Mouse (Mus musculus) ES-Bruce4 (cell line): ENCODE results near the gene Atp13a2.

Experiments used
- CTCF ChIP-seq: IDR thresholded peaks from one replicate; pipeline ENCODE4 v1.8.1; 2011; ENCODE audit warnings: low read depth, low read length
- EP300 ChIP-seq: IDR thresholded peaks from 2 replicates; pipeline ENCODE4 v1.6.1; 2011; ENCODE audit warnings: low read depth, low read length; ENCODE audit not compliant: insufficient read depth
- POLR2A ChIP-seq: IDR thresholded peaks from one replicate; pipeline ENCODE4 v1.8.1; 2011; ENCODE audit warnings: low read length; ENCODE audit not compliant: insufficient read depth

DNA sequence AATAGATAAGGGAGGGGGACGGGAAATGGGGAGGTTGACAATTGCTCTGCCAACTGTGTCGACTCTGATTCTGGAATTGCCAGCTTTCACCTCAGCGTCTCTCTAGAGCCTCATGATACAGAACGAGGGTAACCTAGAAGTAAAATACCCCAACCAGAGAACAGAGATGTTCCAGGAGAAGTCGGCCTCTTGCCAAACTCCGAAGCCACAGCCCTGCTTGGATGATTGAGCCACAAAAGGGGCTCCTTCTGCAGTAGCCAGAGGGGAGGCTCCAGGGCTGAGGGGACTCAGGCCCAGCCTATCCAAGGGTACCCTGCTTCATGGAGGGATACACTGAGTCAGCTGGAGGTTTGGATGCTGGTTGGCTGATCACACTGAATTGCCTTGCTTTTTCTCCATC is 28.4 kb upstream of the Atp13a2 start:
- no peak for TF ChIP-seq POLR2A
- TF ChIP-seq CTCF = no peak
- TF ChIP-seq EP300 = no peak
